Mouse (Mus musculus) ES-E14 (cell line): ENCODE results near the gene 5730522E02Rik. TPM values are rescaled to one million over a fixed set of nuclear protein-coding genes. Genes with fewer than 3 reads are reported as not detected.

Experiments used
- DNase-seq: peaks from one replicate; pipeline ENCODE4 v3.0.0-alpha.2; 2013; ENCODE audit warnings: low read depth, low spot score
- H3K27ac ChIP-seq: 2 replicates; pipeline ENCODE4 v1.5.1; 2012; ENCODE audit warnings: low read depth, mild to moderate bottlenecking, low read length, moderate library complexity, mixed read lengths; ENCODE audit not compliant: poor library complexity, insufficient read depth, severe bottlenecking
- H3K36me3 ChIP-seq: 2 replicates; pipeline ENCODE4 v1.6.1; 2012; ENCODE audit warnings: mild to moderate bottlenecking, low read length, moderate library complexity, mixed read lengths; ENCODE audit not compliant: control insufficient read depth, poor library complexity, insufficient read depth, severe bottlenecking
- H3K4me1 ChIP-seq, 2 experiments: fragments of 150-350 bp in 1 of 2; sonication (generic) in 1 of 2; 2 replicates each; pipeline ENCODE4 v1.6.1; 2012; ENCODE audit warnings: low read length in 2 of 2, mild to moderate bottlenecking in 1 of 2, mixed read lengths in 1 of 2; ENCODE audit not compliant: control insufficient read depth in 2 of 2, insufficient read depth in 2 of 2, poor library complexity in 1 of 2
- H3K4me3 ChIP-seq, 2 experiments: fragments of 150-350 bp in 1 of 2; sonication (generic) in 1 of 2; 2 replicates each; pipeline ENCODE4 v1.5.1; 2012; ENCODE audit warnings: low read length in 2 of 2, low read depth in 1 of 2, mild to moderate bottlenecking in 1 of 2, mixed read lengths in 1 of 2; ENCODE audit not compliant: insufficient read depth in 1 of 2, poor library complexity in 1 of 2, severe bottlenecking in 1 of 2
- H3K9ac ChIP-seq: 2 replicates; pipeline ENCODE4 v1.6.1; 2012; ENCODE audit warnings: low read depth, mild to moderate bottlenecking, low read length, mixed read lengths; ENCODE audit not compliant: poor library complexity, insufficient read depth, severe bottlenecking
- H3K9me3 ChIP-seq: fragments of 150-350 bp; sonication (generic); 2 replicates; pipeline ENCODE4 v1.6.1; 2012; ENCODE audit warnings: low read depth, mild to moderate bottlenecking, low read length; ENCODE audit not compliant: control insufficient read depth, insufficient read depth
- CHD2 ChIP-seq: IDR thresholded peaks from 2 replicates; pipeline ENCODE4 v1.6.1; 2014; ENCODE audit warnings: mild to moderate bottlenecking, low read depth, low read length, inconsistent platforms
- HCFC1 ChIP-seq: IDR thresholded peaks from 2 replicates; pipeline ENCODE4 v1.6.1; 2012; ENCODE audit warnings: low read length, inconsistent platforms, borderline replicate concordance; ENCODE audit not compliant: insufficient read depth
- MAFK ChIP-seq: IDR thresholded peaks from 2 replicates; pipeline ENCODE4 v1.6.1; 2014; ENCODE audit warnings: mild to moderate bottlenecking, low read depth, low read length, inconsistent platforms; ENCODE audit not compliant: insufficient read depth
- ZC3H11A ChIP-seq: IDR thresholded peaks from 2 replicates; pipeline ENCODE4 v1.6.1; 2012; ENCODE audit warnings: low read depth, mild to moderate bottlenecking, inconsistent platforms, low read length, borderline replicate concordance
- ZNF384 ChIP-seq: IDR thresholded peaks from 2 replicates; pipeline ENCODE4 v1.6.1; 2012; ENCODE audit warnings: low read depth, low read length, inconsistent platforms
- in situ Hi-C, 2 experiments: fragments of 600-800 bp; cut with MboI; formaldehyde crosslinking; loops; one replicate each; pipeline ENCODE4 v1.15.1; 2025; ENCODE audit warnings: low sequenced_read_pairs in 2 of 2, inconsistent platforms in 1 of 2; ENCODE audit not compliant: unreplicated experiment in 2 of 2
- total RNA-seq: library from RNA; depleted of rRNA; stranded (reverse); fragments of 300-350 nt; gene quantifications from 2 replicates; pipeline ENCODE4 v1.2.3, GENCODE M21; 2012

The 5730522E02Rik gene
- total RNA-seq, 1 experiment: 0.62 TPM

DNA sequence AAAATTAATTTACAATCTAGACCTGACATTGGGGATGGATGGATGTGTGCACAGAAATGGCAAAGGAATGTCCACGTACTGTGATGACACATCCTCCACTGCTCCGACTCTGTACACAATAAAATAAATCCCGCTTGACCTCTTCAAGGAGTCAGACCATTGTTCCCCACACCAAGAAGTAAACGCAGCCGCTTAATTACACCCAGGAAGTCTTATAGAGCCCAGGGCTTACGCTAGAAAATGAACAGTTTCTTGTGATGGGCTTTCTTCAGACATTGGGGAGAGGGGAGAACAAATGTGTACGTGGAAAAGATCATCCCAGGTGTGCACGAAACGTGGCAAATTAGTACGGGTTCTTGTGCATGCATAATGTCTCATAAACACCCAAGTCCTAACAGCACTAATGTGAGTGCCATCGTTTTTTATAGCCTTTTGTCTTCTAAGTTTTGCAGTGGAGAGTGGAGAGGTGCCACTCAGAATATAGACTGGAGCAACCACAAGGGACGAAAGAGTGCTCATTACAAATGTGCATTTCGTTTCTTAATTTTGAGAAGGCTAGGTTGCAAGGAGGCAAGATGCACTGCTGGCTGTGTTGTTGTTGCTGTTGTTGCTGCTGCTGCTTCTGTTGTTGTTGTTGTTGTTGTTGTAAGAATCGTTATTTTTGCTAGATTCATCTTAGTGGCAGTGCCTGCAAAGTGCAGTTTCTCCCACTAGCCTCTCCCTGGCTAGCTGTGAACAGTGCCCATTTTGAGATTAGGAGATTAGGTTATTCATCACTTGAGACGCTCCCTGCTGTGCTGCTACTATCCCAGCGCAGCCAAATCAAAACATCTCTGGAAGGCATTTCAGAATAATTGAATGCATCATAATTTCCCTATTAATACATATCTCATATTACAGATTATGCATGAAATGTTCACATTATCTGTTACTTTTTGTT lies 353.7 kb downstream of the 5730522E02Rik start:
- no peak overlapping the region for H3K27ac ChIP-seq
- no peak for DNase-seq
- in situ Hi-C loops: no loop called here
- H3K36me3 ChIP-seq: no peaks in the 10 kb centered on the region
- no peak overlapping the region for H3K4me3 ChIP-seq
- H3K9me3 ChIP-seq: no peaks in the 10 kb centered on the region
- H3K4me1 ChIP-seq: no peaks in the 10 kb centered on the region
- H3K9ac ChIP-seq: no peak overlapping the region
- TF ChIP-seq HCFC1 (no peak), MAFK (no peak), ZC3H11A (no peak), CHD2 (no peak), ZNF384 (no peak)

DNA sequence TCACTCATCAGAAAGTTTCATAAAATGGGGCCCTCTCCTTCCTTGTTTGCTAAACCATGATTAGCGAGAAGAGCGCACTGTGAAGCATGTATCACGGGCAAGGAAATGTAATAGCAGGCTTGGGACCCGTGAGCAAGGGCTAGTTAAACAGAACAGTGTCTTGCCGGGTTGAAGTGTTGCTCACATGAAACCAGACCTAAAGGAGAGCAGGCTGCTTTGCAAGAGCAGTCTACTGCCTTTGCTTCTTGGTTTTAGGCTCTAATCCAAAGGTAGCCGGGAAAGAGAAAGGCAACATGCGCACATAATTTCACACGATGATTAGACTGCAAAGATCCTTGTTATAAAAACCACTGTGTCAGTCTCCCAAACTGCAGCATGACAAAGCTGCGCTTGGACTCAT lies 354.8 kb downstream of the 5730522E02Rik start:
- H3K9me3 ChIP-seq: no peaks in the 10 kb centered on the region
- H3K4me3 ChIP-seq: no peak overlapping the region
- H3K27ac ChIP-seq: no peak overlapping the region
- no peaks in the 10 kb centered on the region for H3K4me1 ChIP-seq
- in situ Hi-C loops: no loop called here
- DNase-seq: no peak
- TF ChIP-seq CHD2 (no peak), ZC3H11A (no peak), ZNF384 (no peak), HCFC1 (no peak), MAFK (no peak)
- no peak overlapping the region for H3K9ac ChIP-seq
- no peaks in the 10 kb centered on the region for H3K36me3 ChIP-seq

DNA sequence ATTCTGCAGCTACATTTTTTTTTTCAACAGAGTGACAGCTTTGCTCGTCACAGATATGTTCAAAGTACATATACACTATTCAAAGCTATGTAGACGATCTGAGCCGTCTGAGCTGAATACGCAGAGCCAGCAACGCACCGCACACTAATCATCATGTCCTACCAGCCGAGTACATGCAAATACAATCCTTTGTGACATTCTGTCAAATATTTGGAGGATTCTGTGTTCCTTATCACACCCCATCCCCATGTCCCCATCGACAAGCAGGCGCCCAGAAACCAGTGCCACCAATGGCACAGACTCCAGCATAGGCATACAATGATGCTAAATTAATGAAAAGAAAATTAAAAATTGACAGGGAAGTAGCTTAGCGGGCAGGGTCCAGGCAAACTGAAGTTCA lies 356.3 kb downstream of the 5730522E02Rik start:
- Histone ChIP-seq H3K9me3 (no peaks in the 10 kb centered on the region), H3K9ac (no peak overlapping the region), H3K4me3 (no peak overlapping the region), H3K36me3 (no peaks in the 10 kb centered on the region), H3K27ac (no peak overlapping the region), H3K4me1 (no peaks in the 10 kb centered on the region)
- in situ Hi-C loops: no loop called here
- TF ChIP-seq ZC3H11A (no peak), HCFC1 (no peak), CHD2 (no peak), ZNF384 (no peak), MAFK (no peak)
- no peak for DNase-seq

GRCm38 (mm10) chr11:25853032-25853431 lies 357.5 kb downstream of the 5730522E02Rik start:
- Histone ChIP-seq H3K9ac (no peak overlapping the region), H3K36me3 (no peaks in the 10 kb centered on the region), H3K9me3 (no peaks in the 10 kb centered on the region), H3K27ac (no peak overlapping the region), H3K4me3 (no peak overlapping the region), H3K4me1 (no peaks in the 10 kb centered on the region)
- in situ Hi-C loops: no loop called here
- no peak for DNase-seq
- TF ChIP-seq ZNF384 (no peak), CHD2 (no peak), MAFK (no peak), ZC3H11A (no peak)
